Mouse (Mus musculus) hindbrain, embryonic 11.5 days (tissue): ENCODE measurements around the gene Zfp638. TPM values are rescaled to one million over a fixed set of nuclear protein-coding genes. Genes with fewer than 3 reads are reported as not detected.

Experiments
- ATAC-seq: fragments of 200-750 bp; cut with Nextera tagmentation; 2 replicates; pipeline ENCODE4 v1.8.0; 2017; ENCODE audit warnings: mild to moderate bottlenecking, moderate TSS enrichment, moderate library complexity; ENCODE audit not compliant: low FRiP score
- DNase-seq: peaks from one replicate; pipeline ENCODE4 v3.0.0-alpha.2; 2015; ENCODE audit warnings: low spot score
- H3K27ac ChIP-seq: fragments of 300-500 bp; sonication (generic); 2 replicates; pipeline ENCODE4 v1.5.1; 2014; ENCODE audit warnings: mild to moderate bottlenecking, low read depth, low read length
- H3K27me3 ChIP-seq: fragments of 300-500 bp; sonication (generic); 2 replicates; pipeline ENCODE4 v1.6.1; 2014; ENCODE audit warnings: mild to moderate bottlenecking, low read length, moderate library complexity, mixed read lengths; ENCODE audit not compliant: control insufficient read depth, insufficient read depth
- H3K36me3 ChIP-seq: fragments of 300-500 bp; sonication (generic); 2 replicates; pipeline ENCODE4 v1.6.1; 2014; ENCODE audit warnings: mild to moderate bottlenecking, low read length, moderate library complexity, mixed read lengths; ENCODE audit not compliant: control insufficient read depth, insufficient read depth
- H3K4me1 ChIP-seq: fragments of 300-500 bp; sonication (generic); replicated peaks from 2 replicates; pipeline ENCODE4 v1.6.1; 2014; ENCODE audit warnings: low read length, mixed read lengths; ENCODE audit not compliant: control insufficient read depth, insufficient read depth
- H3K4me2 ChIP-seq: fragments of 300-500 bp; sonication (generic); replicated peaks from 2 replicates; pipeline ENCODE4 v1.6.1; 2014; ENCODE audit warnings: mild to moderate bottlenecking, low read depth, low read length
- H3K4me3 ChIP-seq: fragments of 300-500 bp; sonication (generic); 2 replicates; pipeline ENCODE4 v1.5.1; 2014; ENCODE audit warnings: low read depth, low read length
- H3K9ac ChIP-seq: fragments of 300-500 bp; sonication (generic); 2 replicates; pipeline ENCODE4 v1.6.1; 2014; ENCODE audit warnings: low read depth, low read length
- H3K9me3 ChIP-seq: fragments of 300-500 bp; sonication (generic); 2 replicates; pipeline ENCODE4 v1.6.1; 2016; ENCODE audit warnings: low read length; ENCODE audit not compliant: control insufficient read depth
- WGBS: fragments of 180-500 bp; shearing (Covaris S2); extraction: QIAGEN DNeasy Blood & Tissue Kit; methylation state at CpG from one replicate; pipeline ENCODE4 v1.1.7; 2014; 5-methylcytosine and 5-hydroxymethylcytosine counted together
- polyA plus RNA-seq: library from polyadenylated mRNA; unstranded; fragments of >200 nt; fragmentation: Nextera tagmentation; extraction: Ambion mirVana; gene quantifications from 2 replicates; pipeline ENCODE4 v1.2.1, GENCODE M21; 2014

Zfp638 gene
- polyA plus RNA-seq, 1 experiment from 2014 or later, result 119 TPM

DNA sequence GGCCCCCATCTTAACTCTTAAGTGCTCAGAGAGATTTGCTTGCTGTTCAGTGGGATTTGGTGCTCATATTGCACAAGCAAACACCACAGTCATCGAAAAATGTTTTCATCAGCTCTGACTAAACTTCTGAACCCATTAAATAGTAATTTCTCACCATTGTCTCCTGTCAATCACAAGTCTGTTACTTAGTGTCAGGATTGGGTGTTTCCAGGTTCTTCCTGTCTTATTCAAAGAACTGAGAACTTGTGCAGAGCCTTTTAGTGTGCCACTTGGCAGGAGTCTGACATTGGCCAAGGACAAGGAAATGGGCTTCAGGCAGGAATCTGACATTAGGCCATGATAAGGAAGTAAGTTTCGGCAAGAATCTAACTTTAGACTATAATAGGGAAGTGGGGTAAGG, 28.9 kb upstream of the Zfp638 start:
- no peak for ATAC-seq
- no peak overlapping the region for H3K27ac ChIP-seq
- H3K4me3 ChIP-seq, result no peak overlapping the region
- no peaks in the 10 kb centered on the region for H3K36me3 ChIP-seq
- no peak overlapping the region for H3K4me2 ChIP-seq
- H3K4me1 ChIP-seq, result no peaks in the 10 kb centered on the region
- H3K9ac ChIP-seq, result no peak overlapping the region
- no peak for DNase-seq
- 96% methylated on average over 2 of the region's 2 CpGs for WGBS
- no peaks in the 10 kb centered on the region for H3K27me3 ChIP-seq
- no peaks in the 10 kb centered on the region for H3K9me3 ChIP-seq

- H3K9ac ChIP-seq, result no peak overlapping the region
- ATAC-seq (no peak), DNase-seq (no peak)
- H3K9me3 ChIP-seq, result no peaks in the 10 kb centered on the region
- no peak overlapping the region for H3K4me3 ChIP-seq
- H3K4me2 ChIP-seq, result no peak overlapping the region
- 91% methylated on average over 6 of the region's 6 CpGs for WGBS
- no peaks in the 10 kb centered on the region for H3K27me3 ChIP-seq
- no peaks in the 10 kb centered on the region for H3K4me1 ChIP-seq
- H3K27ac ChIP-seq, result no peak overlapping the region
- H3K36me3 ChIP-seq, result no peaks in the 10 kb centered on the region
Measured at GRCm38 (mm10) chr6:83840086-83840485, 26.8 kb upstream of the Zfp638 start.

GRCm38 (mm10) chr6:83844913-83845312, 22.0 kb upstream of the Zfp638 start:
- H3K4me3 ChIP-seq, result no peak overlapping the region
- no peak overlapping the region for H3K4me2 ChIP-seq
- no peaks in the 10 kb centered on the region for H3K4me1 ChIP-seq
- WGBS, result 91% methylated on average over 10 of the region's 10 CpGs
- no peak overlapping the region for H3K9ac ChIP-seq
- no peaks in the 10 kb centered on the region for H3K27me3 ChIP-seq
- ATAC-seq (no peak), DNase-seq (no peak)
- no peaks in the 10 kb centered on the region for H3K9me3 ChIP-seq
- no peaks in the 10 kb centered on the region for H3K36me3 ChIP-seq
- H3K27ac ChIP-seq, result no peak overlapping the region

DNA sequence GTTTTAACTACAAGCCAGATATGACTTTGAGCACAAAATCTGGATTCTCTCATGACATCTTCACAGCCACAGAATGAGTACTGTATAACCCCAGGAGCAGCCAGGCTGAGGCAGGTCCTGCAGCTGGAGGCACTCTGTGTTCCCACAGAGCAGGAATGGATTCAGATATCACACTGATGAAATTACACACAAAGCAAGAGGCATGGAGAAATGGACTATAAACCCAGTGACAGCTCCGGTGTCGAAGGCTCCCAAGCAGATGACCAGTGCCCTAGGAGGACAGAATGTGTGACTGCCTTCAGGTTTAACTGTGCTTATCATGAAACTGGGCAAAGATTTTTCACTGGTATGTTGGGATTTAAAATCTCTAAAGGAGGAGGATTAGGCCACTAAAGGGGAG, 20.8 kb upstream of the Zfp638 start:
- DNase-seq (no peak), ATAC-seq (no peak)
- Histone ChIP-seq H3K4me2 (no peak overlapping the region), H3K9ac (no peak overlapping the region), H3K27me3 (no peaks in the 10 kb centered on the region), H3K4me1 (no peaks in the 10 kb centered on the region), H3K9me3 (no peaks in the 10 kb centered on the region), H3K4me3 (no peak overlapping the region), H3K27ac (no peak overlapping the region), H3K36me3 (no peaks in the 10 kb centered on the region)
- 96% methylated on average over 2 of the region's 2 CpGs for WGBS

DNA sequence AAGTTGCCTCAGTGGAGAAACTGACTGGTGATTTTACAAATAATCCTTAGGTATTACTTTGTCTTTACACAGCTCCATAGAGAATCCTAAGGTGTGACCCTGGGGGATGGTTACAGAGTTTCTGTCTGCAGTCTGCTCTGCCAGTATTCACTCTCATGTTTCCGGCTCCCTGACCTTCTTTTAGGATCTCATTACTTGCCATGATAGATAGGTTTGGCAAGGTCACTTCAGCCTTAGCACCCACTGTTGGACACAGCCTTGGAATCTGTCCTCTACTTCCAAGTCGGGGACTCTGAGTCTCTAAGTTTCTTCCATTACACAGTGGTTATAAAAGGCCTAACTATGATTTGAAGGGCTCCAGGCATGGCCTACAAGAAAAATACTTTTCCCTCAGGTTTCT, 17.5 kb upstream of the Zfp638 start:
- H3K4me2 ChIP-seq, result no peak overlapping the region
- H3K36me3 ChIP-seq, result no peaks in the 10 kb centered on the region
- H3K4me3 ChIP-seq, result no peak overlapping the region
- H3K9ac ChIP-seq, result no peak overlapping the region
- H3K27ac ChIP-seq, result no peak overlapping the region
- 86% methylated on average over 2 of the region's 2 CpGs for WGBS
- no peak for ATAC-seq
- no peaks in the 10 kb centered on the region for H3K9me3 ChIP-seq
- H3K27me3 ChIP-seq, result no peaks in the 10 kb centered on the region
- no peak for DNase-seq
- no peaks in the 10 kb centered on the region for H3K4me1 ChIP-seq

- Histone ChIP-seq H3K4me2 (no peak overlapping the region), H3K4me1 (no peaks in the 10 kb centered on the region), H3K27ac (no peak overlapping the region), H3K9me3 (no peaks in the 10 kb centered on the region), H3K27me3 (no peaks in the 10 kb centered on the region), H3K9ac (no peak overlapping the region), H3K4me3 (no peak overlapping the region), H3K36me3 (no peaks in the 10 kb centered on the region)
- ATAC-seq (no peak), DNase-seq (peak; percentile 23)
- 35% methylated on average over 5 of the region's 5 CpGs for WGBS
Measured at GRCm38 (mm10) chr6:83857476-83857875, 9.4 kb upstream of the Zfp638 start.

DNA sequence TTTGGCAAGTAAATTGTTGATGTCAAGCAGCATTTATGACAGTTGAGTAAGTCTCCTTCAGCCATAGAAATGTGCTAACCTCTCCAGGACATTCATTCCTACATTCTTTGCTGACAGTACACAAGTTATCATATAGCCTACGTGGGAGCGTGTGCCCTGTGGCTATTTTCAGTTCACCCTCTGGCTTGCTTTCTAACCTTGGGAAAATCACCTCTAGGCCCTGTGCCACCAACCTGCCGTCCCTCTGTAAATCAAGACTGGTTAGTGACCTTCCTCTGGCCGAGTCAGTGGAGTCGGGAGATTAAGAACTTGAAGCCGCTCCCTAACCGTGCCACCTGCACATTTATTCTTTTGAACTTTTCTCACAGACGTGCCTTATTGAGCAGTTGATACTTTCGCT, 6.9 kb upstream of the Zfp638 start:
- WGBS, result 91% methylated on average over 9 of the region's 9 CpGs
- H3K4me2 ChIP-seq, result no peak overlapping the region
- H3K27me3 ChIP-seq, result no peaks in the 10 kb centered on the region
- no peaks in the 10 kb centered on the region for H3K36me3 ChIP-seq
- no peak overlapping the region for H3K27ac ChIP-seq
- ATAC-seq (no peak), DNase-seq (no peak)
- H3K9ac ChIP-seq, result no peak overlapping the region
- H3K9me3 ChIP-seq, result no peaks in the 10 kb centered on the region
- H3K4me1 ChIP-seq, result no peaks in the 10 kb centered on the region
- no peak overlapping the region for H3K4me3 ChIP-seq

GRCm38 (mm10) chr6:83863538-83863937, 3.4 kb upstream of the Zfp638 start:
- no peak overlapping the region for H3K4me3 ChIP-seq
- no peak overlapping the region for H3K4me2 ChIP-seq
- no peak overlapping the region for H3K27ac ChIP-seq
- H3K36me3 ChIP-seq, result no peaks in the 10 kb centered on the region
- no peaks in the 10 kb centered on the region for H3K27me3 ChIP-seq
- no peaks in the 10 kb centered on the region for H3K9me3 ChIP-seq
- ATAC-seq (no peak), DNase-seq (no peak)
- WGBS, result 68% methylated on average over 4 of the region's 4 CpGs
- H3K4me1 ChIP-seq, result no peaks in the 10 kb centered on the region; the same call in 1 of the 2 replicates
- H3K9ac ChIP-seq, result no peak overlapping the region

- no peaks in the 10 kb centered on the region; the same call in 1 of the 2 replicates for H3K4me1 ChIP-seq
- WGBS, result 41% methylated on average over 4 of the region's 4 CpGs
- no peak overlapping the region for H3K9ac ChIP-seq
- H3K4me2 ChIP-seq, result no peak overlapping the region
- H3K36me3 ChIP-seq, result no peaks in the 10 kb centered on the region
- ATAC-seq (no peak; the same call in 1 of the 2 replicates), DNase-seq (no peak)
- no peaks in the 10 kb centered on the region for H3K27me3 ChIP-seq
- no peak overlapping the region for H3K27ac ChIP-seq
- H3K4me3 ChIP-seq, result no peak overlapping the region
- H3K9me3 ChIP-seq, result no peaks in the 10 kb centered on the region
Measured at GRCm38 (mm10) chr6:83866423-83866822, 486 bp upstream of the Zfp638 start.
